Mouse (Mus musculus) 3134 (cell line): ENCODE measurements around the gene Mettl27.

Experiments
- DNase-seq: peaks from one replicate; pipeline ENCODE4 v3.0.0-alpha.2; 2011; ENCODE audit warnings: low spot score; ENCODE audit not compliant: insufficient read length; ENCODE audit errors: extremely low read depth

Mettl27 gene

GRCm38 (mm10) chr5:134932179-134932902 lies at the start of gene Mettl27:
Mettl27 (plus strand) TSS chr5:134932368.
- peak; percentile 86 for DNase-seq

GRCm38 (mm10) chr5:134883077-134883476 lies 49.1 kb upstream of the Mettl27 start:
- no peak for DNase-seq

- no peak for DNase-seq
Measured at GRCm38 (mm10) chr5:134887447-134888335, 44.5 kb upstream of the Mettl27 start.

GRCm38 (mm10) chr5:134888505-134888904 lies 43.7 kb upstream of the Mettl27 start:
- DNase-seq = no peak

- no peak for DNase-seq
Measured at GRCm38 (mm10) chr5:134890601-134891054, 41.5 kb upstream of the Mettl27 start.

GRCm38 (mm10) chr5:134891552-134891951 lies 40.6 kb upstream of the Mettl27 start:
- DNase-seq = no peak

GRCm38 (mm10) chr5:134892717-134893116 lies 39.5 kb upstream of the Mettl27 start:
- no peak for DNase-seq

- no peak for DNase-seq
Measured at GRCm38 (mm10) chr5:134895291-134895690, 36.9 kb upstream of the Mettl27 start.

GRCm38 (mm10) chr5:134896965-134897364 lies 35.2 kb upstream of the Mettl27 start:
- no peak for DNase-seq

GRCm38 (mm10) chr5:134897596-134897995 lies 34.6 kb upstream of the Mettl27 start:
- no peak for DNase-seq

GRCm38 (mm10) chr5:134901012-134901643 lies 31.0 kb upstream of the Mettl27 start:
- DNase-seq = no peak

- no peak for DNase-seq
Measured at GRCm38 (mm10) chr5:134901644-134902027, 30.5 kb upstream of the Mettl27 start.

GRCm38 (mm10) chr5:134906633-134907032 lies 25.5 kb upstream of the Mettl27 start, which contains the start of gene Tmem270:
Tmem270 (minus strand) TSS chr5:134906733.
- DNase-seq = no peak

- DNase-seq = peak; percentile 92
Measured at GRCm38 (mm10) chr5:134907135-134907534, 25.0 kb upstream of the Mettl27 start.

- DNase-seq = no peak
Measured at GRCm38 (mm10) chr5:134911901-134912300, 20.3 kb upstream of the Mettl27 start.

- DNase-seq = no peak
Measured at GRCm38 (mm10) chr5:134913352-134913751, 18.8 kb upstream of the Mettl27 start.

GRCm38 (mm10) chr5:134913753-134914152 lies 18.4 kb upstream of the Mettl27 start:
- no peak for DNase-seq

- no peak for DNase-seq
Measured at GRCm38 (mm10) chr5:134914510-134914909, 17.7 kb upstream of the Mettl27 start.

- DNase-seq = no peak
Measured at GRCm38 (mm10) chr5:134915311-134915710, 16.9 kb upstream of the Mettl27 start, which contains the start of gene Cldn13. Cldn13 (minus strand) TSS chr5:134915526.

GRCm38 (mm10) chr5:134918071-134918832 lies 13.9 kb upstream of the Mettl27 start:
- DNase-seq = no peak
